In the genomic region with DNA sequence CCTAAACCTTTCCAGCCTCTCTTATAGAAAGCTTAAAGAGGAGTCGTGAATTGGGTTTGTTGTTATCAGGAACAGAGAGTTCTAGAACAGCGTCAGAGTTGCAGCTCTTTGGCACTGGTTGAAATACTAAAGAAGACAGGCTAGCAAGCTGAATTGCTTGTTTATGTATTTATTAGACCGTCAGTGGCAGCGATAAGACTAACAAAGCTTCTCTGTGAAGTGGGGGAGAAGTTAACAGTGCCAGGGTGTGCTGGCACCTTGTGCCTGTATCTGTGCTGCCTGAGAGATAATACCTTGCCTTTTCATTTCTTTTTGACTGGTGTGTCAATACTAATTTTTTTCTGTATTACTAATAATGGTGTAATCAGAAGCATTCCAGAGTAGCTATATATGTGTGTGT, we compare ENCODE assay signal across 13 mouse cellular contexts. TPM values are rescaled to one million over a fixed set of nuclear protein-coding genes. Genes with fewer than 3 reads are reported as not detected.
DNase-seq lines count a peak whose midpoint lies in the region; ATAC-seq lines count a peak whose summit lies in the region.
"Had no signal": no experiment of that assay in that cellular context is flagged by ENCODE, and none has a peak within 500 bp of the region (broad histone marks: within the 10 kb centered on the region; RNA-seq: fewer than 3 reads in every experiment).

No protein-coding gene starts in this region.

- H3K9ac ChIP-seq in forebrain, embryonic 14.5 days (ENCODE audit: low read length), result no peak overlapping the region
- H3K9ac ChIP-seq in forebrain, embryonic 15.5 days (replicated peaks), result no peak overlapping the region
- no peak overlapping the region for H3K9ac ChIP-seq in neural tube, embryonic 11.5 days (ENCODE audit: low read length)
- no peak overlapping the region; the same call in 1 of the 2 replicates for H3K9ac ChIP-seq in neural tube, embryonic 15.5 days (replicated peaks)
- H3K9ac ChIP-seq: heart, embryonic 15.5 days had no signal

- peaks cover 13% of the 10 kb centered on the region; the same call in 1 of the 2 replicates for H3K4me1 ChIP-seq in forebrain, embryonic 14.5 days (ENCODE audit: control insufficient read depth, insufficient read depth, low read length)
- peaks cover 37% of the 10 kb centered on the region for H3K4me1 ChIP-seq in forebrain, embryonic 15.5 days
- peaks cover 20% of the 10 kb centered on the region for H3K4me1 ChIP-seq in neural tube, embryonic 11.5 days (ENCODE audit: control insufficient read depth, insufficient read depth, low read length)
- peaks cover 66% of the 10 kb centered on the region for H3K4me1 ChIP-seq in midbrain, embryonic 10.5 days
- H3K4me1 ChIP-seq in neural tube, embryonic 15.5 days, result peaks cover 28% of the 10 kb centered on the region

- no peaks in the 10 kb centered on the region for H3K36me3 ChIP-seq in forebrain, embryonic 14.5 days (ENCODE audit: control insufficient read depth, insufficient read depth, low read length)
- no peaks in the 10 kb centered on the region for H3K36me3 ChIP-seq in forebrain, embryonic 15.5 days
- no peaks in the 10 kb centered on the region for H3K36me3 ChIP-seq in neural tube, embryonic 11.5 days (ENCODE audit: control insufficient read depth, insufficient read depth, low read length)
- H3K36me3 ChIP-seq in midbrain, embryonic 10.5 days, result no peaks in the 10 kb centered on the region
- H3K36me3 ChIP-seq in neural tube, embryonic 15.5 days, result no peaks in the 10 kb centered on the region
- H3K36me3 ChIP-seq: heart, embryonic 15.5 days had no signal

- no peak overlapping the region for H3K27ac ChIP-seq in forebrain, embryonic 14.5 days (ENCODE audit: low read depth, low read length)
- H3K27ac ChIP-seq in forebrain, embryonic 15.5 days (replicated peaks), result no peak overlapping the region
- H3K27ac ChIP-seq in neural tube, embryonic 11.5 days (ENCODE audit: low read depth, low read length), result no peak overlapping the region
- H3K27ac ChIP-seq in midbrain, embryonic 10.5 days (replicated peaks), result peak overlapping the region; percentile 63; the same call in 1 of the 2 replicates
- no peak overlapping the region for H3K27ac ChIP-seq in neural tube, embryonic 15.5 days (replicated peaks)
- H3K27ac ChIP-seq: heart, embryonic 15.5 days had no signal

- no peak for ATAC-seq in forebrain, embryonic 14.5 days
- ATAC-seq in forebrain, embryonic 15.5 days (replicated peaks), result no peak
- no peak for ATAC-seq in neural tube, embryonic 11.5 days (ENCODE audit: insufficient read depth, low FRiP score, low TSS enrichment)
- ATAC-seq in neural tube, embryonic 15.5 days (ENCODE audit: low FRiP score), result no peak
- ATAC-seq: intestine, postnatal 0 days had no signal

- no peaks in the 10 kb centered on the region for H3K9me3 ChIP-seq in forebrain, embryonic 14.5 days (replicated peaks; ENCODE audit: control insufficient read depth, low read length)
- H3K9me3 ChIP-seq in forebrain, embryonic 15.5 days, result no peaks in the 10 kb centered on the region
- no peaks in the 10 kb centered on the region for H3K9me3 ChIP-seq in neural tube, embryonic 11.5 days (ENCODE audit: control insufficient read depth, low read length)
- H3K9me3 ChIP-seq in midbrain, embryonic 10.5 days (replicated peaks), result no peaks in the 10 kb centered on the region
- H3K9me3 ChIP-seq in neural tube, embryonic 15.5 days (replicated peaks), result no peaks in the 10 kb centered on the region
- H3K9me3 ChIP-seq: heart, embryonic 15.5 days had no signal

- H3K4me3 ChIP-seq in forebrain, embryonic 14.5 days (ENCODE audit: low read depth, low read length), result no peak overlapping the region
- no peak overlapping the region for H3K4me3 ChIP-seq in forebrain, embryonic 15.5 days
- no peak overlapping the region for H3K4me3 ChIP-seq in neural tube, embryonic 11.5 days (ENCODE audit: low read depth, low read length)
- H3K4me3 ChIP-seq in midbrain, embryonic 10.5 days, result peak overlapping the region; percentile 93
- H3K4me3 ChIP-seq in neural tube, embryonic 15.5 days (replicated peaks), result no peak overlapping the region
- H3K4me3 ChIP-seq: heart, embryonic 15.5 days had no signal

- 38% methylated on average over 4 of the region's 4 CpGs for WGBS in forebrain, embryonic 14.5 days
- WGBS in forebrain, embryonic 15.5 days, result 33% methylated on average over 4 of the region's 4 CpGs
- 46% methylated on average over 4 of the region's 4 CpGs for WGBS in neural tube, embryonic 11.5 days
- WGBS in midbrain, embryonic 10.5 days, result 69% methylated on average over 4 of the region's 4 CpGs
- 24% methylated on average over 4 of the region's 4 CpGs for WGBS in neural tube, embryonic 15.5 days

- 0 out of 2 replicates have a peak overlapping the region, but pooled peaks have one; percentile 2 for H3K4me2 ChIP-seq in forebrain, embryonic 14.5 days (ENCODE audit: low read length)
- no peak overlapping the region for H3K4me2 ChIP-seq in forebrain, embryonic 15.5 days (replicated peaks)
- peak overlapping the region; percentile 21 for H3K4me2 ChIP-seq in neural tube, embryonic 11.5 days (ENCODE audit: low read depth)
- peak overlapping the region; percentile 32 for H3K4me2 ChIP-seq in neural tube, embryonic 15.5 days
- H3K4me2 ChIP-seq: heart, embryonic 15.5 days had no signal

- no peaks in the 10 kb centered on the region for H3K27me3 ChIP-seq in forebrain, embryonic 14.5 days (replicated peaks; ENCODE audit: control insufficient read depth, insufficient read depth, low read length)
- H3K27me3 ChIP-seq in forebrain, embryonic 15.5 days, result no peaks in the 10 kb centered on the region
- H3K27me3 ChIP-seq in neural tube, embryonic 11.5 days (ENCODE audit: control insufficient read depth, insufficient read depth, low read length), result no peaks in the 10 kb centered on the region
- H3K27me3 ChIP-seq in midbrain, embryonic 10.5 days (ENCODE audit: low read depth, poor library complexity, severe bottlenecking), result no peaks in the 10 kb centered on the region
- no peaks in the 10 kb centered on the region for H3K27me3 ChIP-seq in neural tube, embryonic 15.5 days (replicated peaks)
- H3K27me3 ChIP-seq: heart, embryonic 15.5 days had no signal

- no peak for DNase-seq in forebrain, embryonic 14.5 days (ENCODE audit: low spot score)
- DNase-seq in neural tube, embryonic 11.5 days (ENCODE audit: low spot score), result no peak
- DNase-seq in neural tube, embryonic 10.5 days (ENCODE audit: extremely low spot score, low spot score), result no peak
- DNase-seq in midbrain, embryonic 10.5 days (ENCODE audit: low spot score), result no peak
- no peak for DNase-seq in kidney, postnatal 4 days
- no peak for DNase-seq in frontal cortex, postnatal 25 days (ENCODE audit: low spot score in 2 of 2)
- DNase-seq: adrenal gland, postnatal 25 days; right cerebral cortex, postnatal 14 days; thymus, postnatal 14 days had no signal

RNA-seq across cellular contexts. Expression of a gene that starts 2.2 kb away (rescaled TPM):
- polyA plus RNA-seq in forebrain, embryonic 14.5 days (2014; fragmentation: Nextera tagmentation; extraction: Ambion mirVana), result 22.6 and 28.0 TPM in 2 replicates
- polyA plus RNA-seq in forebrain, embryonic 15.5 days (2015; fragmentation: Nextera tagmentation; extraction: Ambion mirVana), result 32.5 and 36.6 TPM in 2 replicates
- polyA plus RNA-seq in neural tube, embryonic 11.5 days (2014; fragmentation: Nextera tagmentation; extraction: Ambion mirVana), result 62.3 and 64.7 TPM in 2 replicates
- 51.3 and 54.0 TPM in 2 replicates for polyA plus RNA-seq in midbrain, embryonic 10.5 days (2016; fragmentation: Nextera tagmentation; extraction: Ambion mirVana)
- 45.7 and 45.8 TPM in 2 replicates for polyA plus RNA-seq in neural tube, embryonic 15.5 days (2015; fragmentation: Nextera tagmentation; extraction: Ambion mirVana)

RNA-seq across cellular contexts. Expression of a gene that starts 46.9 kb away (rescaled TPM):
- 18.6 and 22.5 TPM in 2 replicates for polyA plus RNA-seq in forebrain, embryonic 14.5 days (2014; fragmentation: Nextera tagmentation; extraction: Ambion mirVana)
- polyA plus RNA-seq in forebrain, embryonic 15.5 days (2015; fragmentation: Nextera tagmentation; extraction: Ambion mirVana), result 20.7 and 22.2 TPM in 2 replicates
- 40.3 and 44.1 TPM in 2 replicates for polyA plus RNA-seq in neural tube, embryonic 11.5 days (2014; fragmentation: Nextera tagmentation; extraction: Ambion mirVana)
- polyA plus RNA-seq in midbrain, embryonic 10.5 days (2016; fragmentation: Nextera tagmentation; extraction: Ambion mirVana), result 22.6 and 24.7 TPM in 2 replicates
- 40.0 and 43.0 TPM in 2 replicates for polyA plus RNA-seq in neural tube, embryonic 15.5 days (2015; fragmentation: Nextera tagmentation; extraction: Ambion mirVana)
